Mouse (Mus musculus) liver, postnatal 0 days (tissue): Measurements from ENCODE around the gene Pkd1. TPM values are rescaled to one million over a fixed set of nuclear protein-coding genes. Genes with fewer than 3 reads are reported as not detected.

Experiments
- ATAC-seq: fragments of 200-750 bp; cut with Nextera tagmentation; 2 replicates; pipeline ENCODE4 v1.8.0; 2017; ENCODE audit warnings: mild to moderate bottlenecking, moderate library complexity
- DNase-seq: peaks from one replicate; pipeline ENCODE4 v3.0.0-alpha.2; 2016
- H3K27ac ChIP-seq: fragments of 300-500 bp; sonication (generic); 2 replicates; pipeline ENCODE4 v1.5.1; 2014; ENCODE audit warnings: antibody characterized with exemption, moderate library complexity, mild to moderate bottlenecking, low read depth
- H3K27me3 ChIP-seq: fragments of 300-500 bp; sonication (generic); 2 replicates; pipeline ENCODE4 v1.6.1; 2014; ENCODE audit warnings: low read length, control low read depth, mixed read lengths; ENCODE audit not compliant: insufficient read depth
- H3K36me3 ChIP-seq: fragments of 300-500 bp; sonication (generic); replicated peaks from 2 replicates; pipeline ENCODE4 v1.6.1; 2014; ENCODE audit warnings: mild to moderate bottlenecking, control low read depth, low read length, moderate library complexity, mixed read lengths; ENCODE audit not compliant: insufficient read depth
- H3K4me1 ChIP-seq: fragments of 300-500 bp; sonication (generic); 2 replicates; pipeline ENCODE4 v1.6.1; 2014; ENCODE audit warnings: antibody characterized with exemption, mild to moderate bottlenecking, control low read depth; ENCODE audit not compliant: insufficient read depth
- H3K4me2 ChIP-seq: fragments of 300-500 bp; sonication (generic); 2 replicates; pipeline ENCODE4 v1.6.1; 2014; ENCODE audit warnings: low read depth, mild to moderate bottlenecking, low read length, moderate library complexity, mixed read lengths
- H3K4me3 ChIP-seq: fragments of 300-500 bp; sonication (generic); 2 replicates; pipeline ENCODE4 v1.5.1; 2014; ENCODE audit warnings: low read depth, low read length
- H3K9ac ChIP-seq: fragments of 300-500 bp; sonication (generic); replicated peaks from 2 replicates; pipeline ENCODE4 v1.6.1; 2014; ENCODE audit warnings: mild to moderate bottlenecking, moderate library complexity
- H3K9me3 ChIP-seq: fragments of 300-500 bp; sonication (generic); 2 replicates; pipeline ENCODE4 v1.6.1; 2016; ENCODE audit warnings: mild to moderate bottlenecking, control low read depth, low read length, mixed read lengths
- CTCF ChIP-seq: sonication (generic); IDR thresholded peaks from 2 replicates; pipeline ENCODE4 v1.5.1; 2016; ENCODE audit warnings: antibody characterized with exemption, low read depth
- EP300 ChIP-seq: IDR thresholded peaks from 2 replicates; pipeline ENCODE4 v1.6.1; 2016; ENCODE audit warnings: antibody characterized with exemption, low read depth, mild to moderate bottlenecking
- WGBS: fragments of 180-500 bp; shearing (Covaris S2); extraction: QIAGEN DNeasy Blood & Tissue Kit; methylation state at CpG from one replicate; pipeline ENCODE4 v1.1.7; 2014; ENCODE audit not compliant: insufficient replicate concordance; 5-methylcytosine and 5-hydroxymethylcytosine counted together
- polyA plus RNA-seq: library from polyadenylated mRNA; unstranded; fragments of >200 nt; fragmentation: Nextera tagmentation; extraction: Ambion mirVana; gene quantifications from 2 replicates; pipeline ENCODE4 v1.2.1, GENCODE M21; 2015

Pkd1 gene
- polyA plus RNA-seq, 1 experiment from 2014 or later = 2.8 TPM

GRCm38 (mm10) chr17:24567034-24567779 is 17.6 kb downstream of the Pkd1 start:
- H3K27ac ChIP-seq = no peak overlapping the region
- no peaks in the 10 kb centered on the region for H3K9me3 ChIP-seq
- H3K4me1 ChIP-seq = no peaks in the 10 kb centered on the region
- 50% methylated on average over 8 of the region's 8 CpGs for WGBS
- H3K4me3 ChIP-seq = no peak overlapping the region
- TF ChIP-seq CTCF (no peak), EP300 (no peak)
- 0 out of 2 replicates have a peak overlapping the region, but pooled peaks have one; percentile 9 for H3K4me2 ChIP-seq
- DNase-seq = peak; percentile 71
- H3K9ac ChIP-seq = 0 out of 2 replicates have a peak overlapping the region, but pooled peaks have one; percentile 21
- peak; percentile 73 for ATAC-seq
- peaks cover 16% of the 10 kb centered on the region for H3K36me3 ChIP-seq
- no peaks in the 10 kb centered on the region for H3K27me3 ChIP-seq

DNA sequence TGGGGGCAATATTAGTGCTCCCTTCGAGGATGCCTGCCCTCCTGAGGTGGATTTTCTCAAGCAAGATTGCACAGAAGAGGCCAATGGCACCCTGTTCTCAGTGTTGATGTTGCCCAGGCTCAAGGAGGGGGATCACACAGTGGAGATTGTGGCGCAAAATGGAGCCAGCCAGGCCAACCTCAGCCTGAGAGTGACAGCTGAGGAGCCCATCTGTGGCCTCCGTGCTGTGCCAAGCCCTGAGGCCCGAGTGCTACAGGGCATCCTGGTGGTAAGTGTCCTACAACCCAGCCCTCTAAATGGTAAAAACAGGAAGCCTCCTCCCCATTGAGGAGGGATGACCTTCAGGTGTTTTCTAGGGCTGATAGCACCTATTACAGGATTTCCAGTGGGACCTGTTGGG is 20.2 kb downstream of the Pkd1 start:
- Histone ChIP-seq H3K4me2 (no peak overlapping the region), H3K27ac (no peak overlapping the region), H3K27me3 (no peaks in the 10 kb centered on the region), H3K36me3 (peaks cover 26% of the 10 kb centered on the region), H3K9ac (no peak overlapping the region), H3K9me3 (no peaks in the 10 kb centered on the region), H3K4me1 (no peaks in the 10 kb centered on the region), H3K4me3 (no peak overlapping the region)
- 85% methylated on average over 4 of the region's 4 CpGs for WGBS
- ATAC-seq (no peak), DNase-seq (no peak)
- TF ChIP-seq CTCF = no peak
- no peak for TF ChIP-seq EP300

DNA sequence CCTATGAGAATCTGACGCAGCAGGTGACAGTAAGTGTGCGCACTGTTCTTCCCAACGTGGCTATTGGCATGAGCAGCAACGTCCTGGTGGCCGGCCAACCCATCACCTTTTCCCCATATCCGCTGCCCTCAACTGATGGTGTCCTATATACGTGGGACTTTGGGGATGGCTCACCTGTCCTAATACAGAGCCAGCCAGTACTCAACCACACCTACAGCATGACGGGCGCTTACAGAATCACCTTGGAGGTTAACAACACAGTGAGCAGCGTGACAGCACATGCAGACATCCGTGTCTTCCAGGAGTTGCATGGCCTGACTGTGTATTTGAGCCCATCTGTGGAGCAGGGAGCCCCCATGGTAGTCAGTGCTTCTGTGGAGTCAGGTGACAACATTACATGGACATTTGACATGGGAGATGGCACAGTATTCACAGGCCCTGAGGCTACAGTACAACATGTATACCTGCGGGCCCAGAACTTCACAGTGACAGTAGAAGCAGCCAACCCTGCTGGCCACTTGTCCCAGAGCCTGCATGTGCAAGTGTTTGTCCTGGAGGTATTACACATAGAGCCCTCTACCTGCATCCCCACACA is 23.1 kb downstream of the Pkd1 start:
- no peaks in the 10 kb centered on the region for H3K27me3 ChIP-seq
- DNase-seq (no peak), ATAC-seq (no peak)
- no peak overlapping the region for H3K4me3 ChIP-seq
- H3K4me1 ChIP-seq = no peaks in the 10 kb centered on the region
- 87% methylated on average over 12 of the region's 12 CpGs for WGBS
- H3K4me2 ChIP-seq = no peak overlapping the region
- no peak overlapping the region for H3K27ac ChIP-seq
- no peak overlapping the region for H3K9ac ChIP-seq
- no peaks in the 10 kb centered on the region for H3K9me3 ChIP-seq
- TF ChIP-seq CTCF (no peak), EP300 (no peak)
- peaks cover 30% of the 10 kb centered on the region for H3K36me3 ChIP-seq

- peaks cover 34% of the 10 kb centered on the region for H3K36me3 ChIP-seq
- H3K4me2 ChIP-seq = no peak overlapping the region
- no peak for DNase-seq
- no peak for ATAC-seq
- H3K9me3 ChIP-seq = no peaks in the 10 kb centered on the region
- TF ChIP-seq CTCF (no peak), EP300 (no peak)
- H3K27me3 ChIP-seq = no peaks in the 10 kb centered on the region
- H3K9ac ChIP-seq = no peak overlapping the region
- H3K4me1 ChIP-seq = no peaks in the 10 kb centered on the region
- WGBS = 90% methylated on average over 9 of the region's 9 CpGs
- H3K27ac ChIP-seq = no peak overlapping the region
- no peak overlapping the region for H3K4me3 ChIP-seq
Measured at GRCm38 (mm10) chr17:24573811-24574210, 24.2 kb downstream of the Pkd1 start.

- TF ChIP-seq CTCF (no peak), EP300 (no peak)
- ATAC-seq = no peak
- WGBS = 83% methylated on average over 3 of the region's 3 CpGs
Measured at GRCm38 (mm10) chr17:24579532-24579931, 29.9 kb downstream of the Pkd1 start.

DNA sequence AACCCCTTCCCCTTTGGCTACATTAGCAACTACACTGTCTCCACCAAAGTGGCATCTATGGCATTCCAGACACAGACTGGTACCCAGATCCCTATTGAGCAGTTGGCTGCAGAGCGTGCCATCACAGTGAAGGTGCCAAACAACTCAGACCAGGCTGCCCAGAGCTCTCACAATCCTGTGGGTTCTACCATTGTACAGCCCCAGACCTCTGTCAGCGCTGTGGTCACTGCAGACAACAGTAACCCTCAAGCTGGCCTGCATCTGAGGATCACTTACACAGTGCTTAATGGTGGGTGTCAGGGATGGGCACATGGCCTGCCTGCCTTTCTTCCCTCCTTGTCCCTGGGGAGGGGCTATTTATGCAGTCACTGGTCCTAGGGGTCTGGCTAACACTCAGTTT is 30.7 kb downstream of the Pkd1 start:
- ATAC-seq = no peak
- 87% methylated on average over 2 of the region's 2 CpGs for WGBS
- Histone ChIP-seq H3K4me3 (no peak overlapping the region), H3K9ac (no peak overlapping the region), H3K9me3 (no peaks in the 10 kb centered on the region), H3K27me3 (no peaks in the 10 kb centered on the region), H3K4me1 (no peaks in the 10 kb centered on the region; the same call in 1 of the 2 replicates), H3K36me3 (peaks cover 29% of the 10 kb centered on the region), H3K27ac (no peak overlapping the region), H3K4me2 (no peak overlapping the region)
- TF ChIP-seq CTCF = no peak
- no peak for TF ChIP-seq EP300
- no peak for DNase-seq

More at GRCm38 (mm10) chr17:24579532-24579931, 29.9 kb downstream of the Pkd1 start:
- Histone ChIP-seq H3K27me3 (no peaks in the 10 kb centered on the region), H3K9ac (no peak overlapping the region), H3K9me3 (no peaks in the 10 kb centered on the region), H3K4me3 (no peak overlapping the region), H3K4me2 (no peak overlapping the region), H3K4me1 (no peaks in the 10 kb centered on the region; the same call in 1 of the 2 replicates), H3K27ac (no peak overlapping the region), H3K36me3 (peaks cover 29% of the 10 kb centered on the region)
- no peak for DNase-seq
